Mouse (Mus musculus) testis, adult 2 months (tissue): ENCODE results near the gene Itgb3. TPM values are rescaled to one million over a fixed set of nuclear protein-coding genes. Genes with fewer than 3 reads are reported as not detected.

Experiments
- H3K27ac ChIP-seq: fragments of 200-500 bp; 2 replicates; pipeline ENCODE4 v1.5.1; 2012; ENCODE audit warnings: low read depth, low read length; ENCODE audit not compliant: control insufficient read depth, insufficient read depth
- H3K27me3 ChIP-seq: fragments of 200-500 bp; 2 replicates; pipeline ENCODE4 v1.6.1; 2012; ENCODE audit warnings: mild to moderate bottlenecking, low read length, moderate library complexity; ENCODE audit not compliant: control insufficient read depth, insufficient read depth
- H3K36me3 ChIP-seq: fragments of 200-500 bp; 2 replicates; pipeline ENCODE4 v1.6.1; 2012; ENCODE audit warnings: mild to moderate bottlenecking, low read length; ENCODE audit not compliant: control insufficient read depth, insufficient read depth
- H3K4me1 ChIP-seq: fragments of 200-500 bp; 2 replicates; pipeline ENCODE4 v1.6.1; 2012; ENCODE audit warnings: low read length; ENCODE audit not compliant: control insufficient read depth, insufficient read depth
- H3K4me3 ChIP-seq: fragments of 200-500 bp; 2 replicates; pipeline ENCODE4 v1.5.1; 2012; ENCODE audit warnings: low read depth, mild to moderate bottlenecking, low read length, moderate library complexity, mixed read lengths; ENCODE audit not compliant: control insufficient read depth
- CTCF ChIP-seq: fragments of 200-500 bp; IDR thresholded peaks from 2 replicates; pipeline ENCODE4 v1.5.1; 2012; ENCODE audit warnings: low read depth, mild to moderate bottlenecking, inconsistent platforms, low read length, moderate library complexity; ENCODE audit not compliant: control insufficient read depth, insufficient read depth, insufficient replicate concordance
- POLR2A ChIP-seq: fragments of 200-500 bp; IDR thresholded peaks from 2 replicates; pipeline ENCODE4 v1.6.1; 2012; ENCODE audit warnings: low read depth, mild to moderate bottlenecking, inconsistent platforms, low read length, moderate library complexity; ENCODE audit not compliant: control insufficient read depth
- polyA plus RNA-seq: library from polyadenylated mRNA; depleted of rRNA; stranded (reverse); fragments of >200 nt; gene quantifications from 2 replicates; pipeline ENCODE4 v1.2.3, GENCODE M21; 2012

Itgb3 gene
- polyA plus RNA-seq, 1 experiment = 1.4 TPM

DNA sequence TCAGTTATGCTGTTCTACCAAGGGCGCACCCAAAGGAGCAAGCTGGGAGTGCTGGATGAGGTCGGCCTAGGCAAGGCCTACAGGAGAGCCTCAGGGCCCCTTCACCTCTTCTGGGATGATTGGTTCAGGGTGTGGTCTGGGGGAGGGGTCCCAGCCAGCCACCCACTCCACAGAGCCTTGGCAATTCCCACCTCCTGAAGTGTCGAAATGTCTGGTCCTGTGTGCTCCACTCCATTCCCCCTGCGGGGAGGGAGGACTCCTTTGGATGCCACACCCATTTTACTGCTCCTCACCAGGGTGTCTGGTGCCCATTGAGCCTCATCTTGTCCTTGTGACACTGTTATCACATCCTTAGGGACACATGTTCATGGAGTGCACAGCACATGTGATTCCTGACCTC, 38.4 kb downstream of the Itgb3 start:
- no peaks in the 10 kb centered on the region for H3K36me3 ChIP-seq

DNA sequence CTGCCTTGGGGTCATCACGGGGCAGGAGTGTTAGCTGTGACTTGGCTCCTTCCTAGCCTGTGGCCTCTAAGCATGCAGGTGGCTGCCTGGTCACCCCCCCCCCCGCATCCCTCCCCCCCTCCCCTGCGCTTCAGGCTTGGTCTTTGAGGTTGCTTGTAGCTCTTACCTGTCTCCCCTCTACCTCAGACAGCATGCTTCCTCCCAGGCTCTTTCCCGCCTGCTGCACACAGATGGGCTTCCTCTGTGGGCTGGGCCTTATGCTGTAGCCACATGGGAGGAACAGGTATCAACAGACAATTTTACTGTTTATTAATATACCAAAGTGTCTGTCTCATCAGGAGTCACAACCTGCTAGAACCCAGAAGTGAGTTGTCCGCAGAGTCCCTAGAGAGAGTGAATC, 38.8 kb downstream of the Itgb3 start:
- Histone ChIP-seq H3K36me3 (no peaks in the 10 kb centered on the region), H3K4me1 (no peaks in the 10 kb centered on the region; the same call in 1 of the 2 replicates), H3K4me3 (no peak overlapping the region), H3K27ac (no peak overlapping the region), H3K27me3 (no peaks in the 10 kb centered on the region)
- TF ChIP-seq POLR2A = no peak
- no peak for TF ChIP-seq CTCF

More for the DNA sequence above, 38.4 kb downstream of the Itgb3 start:
- TF ChIP-seq CTCF = no peak
- Histone ChIP-seq H3K27ac (no peak overlapping the region), H3K4me3 (no peak overlapping the region), H3K4me1 (no peaks in the 10 kb centered on the region; the same call in 1 of the 2 replicates), H3K27me3 (no peaks in the 10 kb centered on the region)

DNA sequence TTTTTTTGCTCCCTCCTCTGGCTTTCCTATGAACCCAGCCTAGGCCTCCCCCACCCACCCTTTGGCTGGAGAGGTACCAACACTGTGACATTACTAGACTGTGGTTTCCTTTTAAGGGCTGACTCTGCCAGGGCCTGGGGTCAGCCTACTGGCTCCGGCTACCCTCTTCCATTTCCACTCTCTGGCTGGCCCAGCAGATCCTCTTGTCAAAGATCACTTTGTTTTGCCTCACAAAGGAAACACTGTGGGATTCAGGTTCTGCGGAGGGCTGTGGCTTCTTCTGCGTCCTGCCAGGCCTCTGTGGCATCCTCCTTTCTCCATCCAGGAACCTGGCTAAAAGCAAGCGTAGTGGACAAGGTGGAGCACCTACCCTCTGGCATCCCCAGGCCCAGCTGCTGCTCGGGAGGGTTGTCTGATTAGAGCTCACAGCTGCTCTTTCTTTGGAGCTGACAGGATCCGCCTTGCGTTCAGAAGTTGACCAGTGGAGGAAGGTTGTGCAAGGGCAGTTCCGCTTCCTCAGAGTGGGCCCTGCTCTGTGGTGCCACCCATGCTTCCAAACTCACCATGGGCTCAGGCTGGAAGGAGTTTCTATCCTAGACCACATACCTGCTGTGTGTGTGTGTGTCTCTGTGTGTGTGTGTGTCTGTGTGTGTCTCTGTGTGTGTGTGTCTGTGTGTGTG, 39.5 kb downstream of the Itgb3 start:
- no peak overlapping the region for H3K4me3 ChIP-seq
- no peaks in the 10 kb centered on the region; the same call in 1 of the 2 replicates for H3K4me1 ChIP-seq
- H3K27ac ChIP-seq = no peak overlapping the region
- H3K36me3 ChIP-seq = no peaks in the 10 kb centered on the region
- no peaks in the 10 kb centered on the region for H3K27me3 ChIP-seq
- no peak for TF ChIP-seq CTCF
- no peak for TF ChIP-seq POLR2A

GRCm38 (mm10) chr11:104648571-104648970, 40.8 kb downstream of the Itgb3 start:
- Histone ChIP-seq H3K27me3 (no peaks in the 10 kb centered on the region), H3K4me1 (no peaks in the 10 kb centered on the region; the same call in 1 of the 2 replicates), H3K36me3 (no peaks in the 10 kb centered on the region), H3K27ac (no peak overlapping the region), H3K4me3 (no peak overlapping the region)
- peak; percentile 90; the same call in 1 of the 2 replicates for TF ChIP-seq CTCF
- no peak for TF ChIP-seq POLR2A

- Histone ChIP-seq H3K4me1 (peaks cover 6% of the 10 kb centered on the region; the same call in 1 of the 2 replicates), H3K36me3 (no peaks in the 10 kb centered on the region)
These were observed 52.8 kb downstream of the Itgb3 start for GRCm38 (mm10) chr11:104660599-104660998.

GRCm38 (mm10) chr11:104661106-104661505, 53.3 kb downstream of the Itgb3 start:
- TF ChIP-seq POLR2A (no peak), CTCF (no peak)
- Histone ChIP-seq H3K27ac (no peak overlapping the region), H3K4me1 (peaks cover 2% of the 10 kb centered on the region; the same call in 1 of the 2 replicates), H3K4me3 (no peak overlapping the region), H3K36me3 (no peaks in the 10 kb centered on the region), H3K27me3 (no peaks in the 10 kb centered on the region)

More at GRCm38 (mm10) chr11:104660599-104660998, 52.8 kb downstream of the Itgb3 start:
- no peaks in the 10 kb centered on the region for H3K27me3 ChIP-seq
- TF ChIP-seq POLR2A (no peak), CTCF (peak; percentile 47; the same call in 1 of the 2 replicates)
- no peak overlapping the region for H3K4me3 ChIP-seq
- no peak overlapping the region for H3K27ac ChIP-seq

DNA sequence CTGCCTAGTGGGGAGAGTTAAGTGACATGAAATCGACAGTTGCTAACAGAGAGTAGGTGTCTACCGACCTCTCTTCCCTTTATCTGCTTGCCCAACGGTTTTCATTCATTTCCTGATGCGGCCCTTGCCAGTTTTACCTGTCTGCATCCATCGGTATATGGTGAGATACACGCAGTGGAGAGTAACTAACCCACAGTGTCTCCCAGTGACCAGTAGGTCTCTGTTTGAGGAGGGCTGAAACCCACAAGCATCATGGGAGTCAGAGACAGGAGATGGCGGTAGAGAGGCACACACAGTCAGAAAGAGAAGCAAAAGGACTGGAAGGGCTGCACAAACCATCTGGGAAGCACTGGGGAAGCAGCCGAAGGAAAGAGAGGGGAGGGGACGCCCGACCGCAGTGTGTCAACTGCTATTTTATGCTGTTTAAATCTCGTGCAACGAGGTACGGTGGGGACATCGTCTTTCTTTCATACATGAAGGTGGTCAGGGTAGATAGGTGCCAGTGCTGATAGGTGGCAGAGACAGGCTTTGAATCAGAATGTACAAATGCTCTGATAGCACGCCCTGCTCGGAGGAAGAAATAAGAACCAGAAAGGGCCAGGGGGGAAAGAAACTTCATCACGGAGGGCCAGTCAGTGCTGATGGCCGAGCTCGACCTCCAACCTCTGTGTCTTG, 53.9 kb downstream of the Itgb3 start:
- H3K27me3 ChIP-seq = no peaks in the 10 kb centered on the region
- H3K4me1 ChIP-seq = no peaks in the 10 kb centered on the region
- TF ChIP-seq POLR2A = no peak
- TF ChIP-seq CTCF = no peak; the same call in 1 of the 2 replicates
- H3K27ac ChIP-seq = no peak overlapping the region
- H3K4me3 ChIP-seq = no peak overlapping the region
- no peaks in the 10 kb centered on the region for H3K36me3 ChIP-seq
